Mouse (Mus musculus) lung, postnatal 10 days (tissue): Measurements from ENCODE around the gene Gatc.
"Not testable (repeated sequence)": the region's sequence is repeated elsewhere in the genome, so short reads cannot be mapped to it uniquely, and the experiment has no call there.

Experiments used
- DNase-seq: peaks from one replicate; pipeline ENCODE4 v3.0.0; 2021

The Gatc gene

DNA sequence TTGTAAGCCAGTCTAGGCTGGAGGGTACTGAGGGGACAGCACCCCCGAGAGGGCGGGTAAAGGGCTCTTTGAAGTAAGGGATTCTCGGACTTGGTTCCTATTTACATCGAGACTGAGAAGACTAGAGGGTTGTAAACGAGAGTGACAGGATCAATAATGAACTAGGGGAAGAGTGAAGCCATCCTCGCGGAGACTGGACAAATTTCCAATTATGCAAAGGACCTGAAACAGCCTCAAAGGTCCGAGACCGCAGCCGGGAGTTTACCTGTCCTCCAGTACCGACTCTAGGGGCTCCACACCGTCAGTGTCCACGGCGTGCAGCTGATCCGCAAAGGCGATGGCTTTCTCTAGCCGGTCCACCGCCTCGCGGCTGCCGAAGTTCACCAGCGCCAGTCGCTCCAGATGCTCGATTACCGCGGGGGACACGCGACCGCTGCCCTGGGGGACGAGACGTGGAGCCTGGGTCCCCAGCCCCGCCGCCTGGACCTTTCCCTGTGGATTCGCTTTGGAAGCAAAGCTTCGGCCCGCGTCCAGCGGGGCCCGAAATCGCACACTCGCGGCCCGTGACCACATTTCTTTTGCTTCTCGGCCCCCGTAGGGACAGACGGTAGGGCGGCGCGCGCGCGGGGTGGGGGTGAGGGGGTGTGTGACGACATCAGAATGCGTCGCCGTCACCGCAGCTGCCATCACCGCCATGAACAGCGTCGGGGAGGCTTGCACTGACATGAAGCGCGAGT lies at the start of gene Gatc, which contains the start of gene Triap1:
Gene Gatc, minus strand, starts transcription at position 602 of the 737 bp plus-strand sequence.
Gene Triap1, plus strand, starts transcription at position 649 of the 737 bp plus-strand sequence.
- peak; percentile 94 for DNase-seq

DNA sequence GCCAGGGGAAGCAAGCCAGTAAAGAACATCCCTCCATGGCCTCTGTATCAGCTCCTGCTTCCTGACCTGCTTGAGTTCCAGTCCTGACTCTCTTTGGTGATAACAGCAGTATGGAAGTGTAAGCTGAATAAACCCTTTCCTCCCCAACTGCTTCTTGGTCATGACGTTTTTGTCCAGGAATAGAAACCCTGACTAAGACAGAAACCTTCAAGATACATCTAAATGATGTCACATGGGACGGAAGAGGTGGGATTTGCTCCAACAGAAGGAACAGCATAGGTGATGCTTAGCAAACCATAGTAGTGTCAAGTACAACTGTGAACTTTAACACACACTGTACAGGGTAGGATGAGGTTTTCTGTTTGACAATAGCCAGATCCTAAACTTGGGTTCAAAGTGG lies 37.9 kb upstream of the Gatc start:
- DNase-seq: not testable (repeated sequence)

- DNase-seq: no peak
Observed at GRCm38 (mm10) chr5:115375436-115375835, 34.5 kb upstream of the Gatc start.

DNA sequence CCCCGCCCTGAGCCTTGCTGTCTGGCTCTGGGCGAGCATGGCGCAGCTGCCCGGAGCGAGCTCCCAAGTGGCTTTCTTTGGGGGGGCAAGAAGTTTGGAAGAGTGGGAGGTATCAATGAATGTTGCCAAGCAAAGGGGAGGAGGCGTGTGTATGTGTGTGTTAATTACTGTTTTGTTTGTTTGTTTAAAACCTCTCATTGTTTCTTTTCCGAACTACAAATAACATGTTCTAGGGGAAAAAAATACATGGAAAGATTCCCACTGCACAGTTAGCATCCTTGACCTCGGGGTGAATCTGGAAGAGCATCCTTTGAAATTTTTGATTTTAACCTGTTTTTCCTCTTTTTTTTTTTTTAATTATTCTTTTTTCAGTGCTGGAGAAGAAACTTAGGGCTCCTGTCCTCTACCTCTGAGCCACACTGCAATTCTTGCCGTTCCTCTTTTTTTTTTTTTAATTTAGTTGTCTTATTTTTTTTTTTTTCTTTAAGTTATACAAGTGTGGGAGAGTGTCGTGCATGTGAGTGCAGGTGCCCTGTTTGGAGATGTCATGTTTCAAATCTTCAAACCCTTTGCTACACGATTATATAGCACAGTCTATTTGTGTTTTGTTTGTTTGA lies 33.3 kb upstream of the Gatc start:
- no peak for DNase-seq

DNA sequence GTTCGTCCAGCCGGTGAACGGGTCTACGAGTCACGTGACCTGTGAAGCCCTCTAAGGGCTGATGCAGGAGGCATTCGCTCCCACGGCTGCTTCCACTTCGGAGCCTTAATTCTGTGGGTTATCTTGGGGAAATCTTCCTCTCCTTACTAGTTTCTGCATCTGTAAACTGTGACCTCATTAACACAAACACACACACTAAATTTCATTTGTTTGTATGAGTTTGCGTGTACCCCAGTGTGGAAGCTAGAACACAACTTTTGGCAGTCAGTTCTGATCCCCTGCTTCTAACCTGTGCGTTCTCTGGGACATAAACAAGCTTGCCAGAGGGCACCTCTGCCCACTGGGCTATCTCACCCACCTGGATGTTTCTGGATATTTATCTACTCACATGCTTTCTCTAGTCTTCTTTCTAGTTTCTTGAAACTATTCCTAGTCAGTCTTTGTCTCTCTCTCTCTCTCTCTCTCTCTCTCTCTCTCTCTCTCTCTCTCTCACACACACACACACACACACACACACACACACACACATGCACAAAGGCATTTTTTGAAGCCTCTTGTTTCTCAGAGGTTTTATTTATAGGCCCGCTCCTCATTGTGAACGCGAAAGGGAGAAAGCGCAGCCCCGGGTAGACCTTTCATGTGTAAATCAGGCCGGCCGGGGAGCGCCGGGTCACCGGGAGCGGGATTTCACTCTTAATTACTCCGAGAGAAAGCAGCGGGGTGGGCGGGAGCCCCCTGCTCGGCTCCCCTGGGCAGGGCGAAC lies 32.6 kb upstream of the Gatc start:
- no peak for DNase-seq

- no peak for DNase-seq
Observed at GRCm38 (mm10) chr5:115371736-115372135, 30.8 kb upstream of the Gatc start.

DNA sequence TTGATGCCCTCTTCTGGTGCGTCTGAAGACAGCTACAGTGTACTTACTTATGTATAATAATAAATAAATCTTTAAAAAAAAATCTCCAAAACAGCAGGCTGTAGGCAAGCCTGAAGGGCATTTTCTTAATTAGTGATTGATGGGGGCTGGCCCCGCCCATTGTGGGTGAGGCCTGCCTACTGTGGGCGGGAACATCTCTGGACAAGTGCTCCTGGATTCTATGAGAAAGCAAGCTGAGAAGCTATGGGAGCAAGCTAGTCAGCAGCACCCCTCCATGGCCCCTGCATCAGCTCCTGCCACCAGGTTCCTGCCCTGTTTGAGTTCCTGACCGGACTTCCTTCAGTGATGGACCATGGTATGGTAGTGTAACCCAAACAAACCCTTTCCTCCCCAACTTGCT lies 23.8 kb upstream of the Gatc start:
- no peak for DNase-seq

- DNase-seq: no peak
Observed at GRCm38 (mm10) chr5:115362819-115363714, 22.1 kb upstream of the Gatc start.

DNA sequence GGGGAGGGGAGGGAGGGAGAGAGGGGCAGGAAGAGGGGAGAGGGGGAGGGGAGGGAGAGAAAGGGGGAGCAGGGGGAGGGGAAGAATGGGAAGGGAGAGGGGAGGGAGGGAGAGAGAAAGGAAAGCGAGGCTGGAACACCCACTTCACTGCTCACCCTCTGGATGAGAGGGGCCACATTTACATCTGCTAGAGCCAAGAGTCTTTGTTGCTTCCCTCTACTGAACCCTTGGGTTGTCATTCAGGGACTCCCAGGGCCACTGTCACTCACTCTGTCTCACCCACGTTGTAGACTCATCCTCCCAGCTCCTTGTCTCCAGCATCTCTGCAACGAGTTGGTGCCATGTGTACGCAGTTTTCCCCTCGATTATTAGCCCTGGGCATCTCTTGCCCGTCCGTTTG lies 21.2 kb upstream of the Gatc start:
- no peak for DNase-seq

DNA sequence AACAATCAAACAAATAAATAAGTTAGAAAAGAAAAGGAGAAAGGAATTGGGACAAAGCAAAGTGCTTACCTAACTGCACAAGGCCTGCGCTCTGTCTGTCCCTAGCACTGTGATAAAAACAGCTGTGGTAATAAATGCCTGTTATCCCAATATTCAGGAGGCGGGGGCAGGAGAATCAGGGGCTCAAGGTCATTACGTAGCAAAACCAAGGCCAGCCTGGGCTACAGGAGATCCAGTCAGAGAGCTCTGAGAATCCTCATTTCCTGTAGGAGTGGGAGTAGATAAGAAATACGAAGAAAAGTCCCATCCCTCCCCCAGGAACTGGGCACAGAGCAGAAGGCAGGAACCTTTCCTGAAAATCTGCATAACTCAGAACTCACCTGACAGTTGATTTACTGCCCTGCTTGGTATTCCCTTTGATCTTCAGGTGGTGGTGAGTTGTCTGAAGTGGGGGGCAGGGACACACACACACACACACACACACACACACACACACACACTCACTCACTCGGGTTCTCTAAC lies 18.9 kb upstream of the Gatc start:
- no peak for DNase-seq

DNA sequence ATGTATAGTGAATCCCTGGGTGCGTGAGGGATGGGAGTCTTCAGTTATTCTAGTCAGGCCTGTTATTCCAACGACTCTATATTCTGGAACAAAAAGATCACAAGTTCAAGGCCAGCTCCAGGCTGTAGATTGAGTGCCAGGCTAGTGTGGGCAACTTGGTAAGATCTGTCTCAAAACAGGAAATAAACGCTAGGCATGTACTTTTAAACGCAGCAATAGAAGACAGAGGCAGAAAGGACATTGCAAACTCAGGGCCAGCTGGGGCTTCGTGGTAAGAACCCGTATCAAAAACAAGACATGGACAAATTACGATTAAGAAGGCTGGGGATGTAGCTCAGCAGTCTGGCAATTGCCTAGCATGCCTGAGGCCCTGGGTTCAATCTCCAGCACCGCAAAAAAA lies 18.5 kb upstream of the Gatc start:
- no peak for DNase-seq

DNA sequence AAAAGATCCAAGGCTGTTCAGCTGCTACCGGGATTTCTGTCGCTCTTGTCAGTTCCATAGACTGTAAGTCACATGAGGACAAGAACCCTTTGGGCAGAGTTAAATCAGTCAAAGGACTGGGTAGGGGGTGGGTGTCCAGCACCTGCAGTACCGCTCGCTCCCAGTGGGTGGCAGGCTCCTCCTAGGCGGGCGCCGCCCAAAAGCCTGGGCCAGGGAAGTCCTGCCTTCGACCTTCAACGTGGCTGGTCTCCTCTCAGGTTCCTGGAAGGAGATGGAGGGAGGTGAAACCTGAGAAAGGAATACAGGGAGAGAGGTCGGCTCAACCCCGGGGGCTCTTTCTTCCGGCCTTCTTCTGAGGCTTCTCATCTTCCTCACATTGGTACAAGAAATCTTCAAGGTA lies 17.9 kb upstream of the Gatc start:
- peak; percentile 92 for DNase-seq

- DNase-seq: no peak
Observed at GRCm38 (mm10) chr5:115355070-115355469, 14.1 kb upstream of the Gatc start.

- DNase-seq: no peak
Observed at GRCm38 (mm10) chr5:115351348-115351747, 10.4 kb upstream of the Gatc start.

DNA sequence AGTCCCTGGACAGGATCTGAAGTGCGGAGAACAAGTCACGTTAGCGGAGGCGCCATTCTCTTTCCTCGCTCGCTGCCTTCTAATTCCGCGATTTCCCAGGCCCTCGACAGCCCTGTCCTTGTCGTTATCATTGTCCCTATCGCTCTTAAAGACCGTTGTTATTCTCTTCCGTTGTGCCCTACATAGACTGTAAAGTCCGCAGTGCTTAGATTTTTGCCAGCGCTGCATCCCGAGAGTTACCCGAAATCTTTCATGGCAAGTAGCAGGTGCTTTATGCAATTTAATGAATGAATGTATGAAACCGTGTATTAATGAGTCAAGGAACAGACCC lies 8.2 kb upstream of the Gatc start:
- DNase-seq: no peak

DNA sequence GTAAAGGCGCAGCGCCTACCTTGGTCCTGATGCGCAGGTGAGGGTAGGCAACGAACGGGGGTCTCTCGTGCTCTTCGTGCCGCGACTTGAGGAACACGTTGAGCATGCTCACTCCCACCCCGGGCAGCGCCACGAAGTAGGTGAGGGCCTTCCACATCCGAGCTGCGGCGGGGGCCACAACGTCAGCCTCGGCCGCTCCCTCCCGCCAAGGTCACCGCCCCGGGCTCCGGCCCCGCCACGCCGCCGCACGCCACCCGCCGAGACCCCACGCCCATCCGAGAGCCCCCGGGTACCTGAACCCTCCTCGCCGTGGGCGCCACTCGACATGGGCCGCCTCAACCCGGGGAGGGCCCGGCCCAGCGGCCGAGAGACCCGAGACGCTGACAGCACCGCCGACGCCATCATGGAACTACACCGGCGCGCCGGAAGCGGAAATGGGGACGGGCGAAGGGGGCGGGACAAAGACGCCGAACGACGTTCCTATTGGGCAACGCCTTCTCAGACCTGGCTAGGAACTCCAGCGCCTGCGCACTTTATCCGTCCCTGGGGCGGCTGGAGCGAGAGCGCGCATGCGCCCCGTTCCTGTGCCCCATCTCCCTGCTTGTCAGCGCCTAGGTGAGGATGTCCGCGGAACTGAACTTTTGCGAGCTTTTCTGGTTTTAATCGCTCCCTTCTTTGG lies 7.7 kb upstream of the Gatc start, which contains the start of gene Cox6a1:
Gene Cox6a1, minus strand, starts transcription at position 436 of the 679 bp plus-strand sequence.
- peak; percentile 98 for DNase-seq

- DNase-seq: peak; percentile 88
Observed at GRCm38 (mm10) chr5:115347564-115347963, 6.6 kb upstream of the Gatc start.

GRCm38 (mm10) chr5:115341314-115342165 lies 562 bp upstream of the Gatc start:
- no peak for DNase-seq

DNA sequence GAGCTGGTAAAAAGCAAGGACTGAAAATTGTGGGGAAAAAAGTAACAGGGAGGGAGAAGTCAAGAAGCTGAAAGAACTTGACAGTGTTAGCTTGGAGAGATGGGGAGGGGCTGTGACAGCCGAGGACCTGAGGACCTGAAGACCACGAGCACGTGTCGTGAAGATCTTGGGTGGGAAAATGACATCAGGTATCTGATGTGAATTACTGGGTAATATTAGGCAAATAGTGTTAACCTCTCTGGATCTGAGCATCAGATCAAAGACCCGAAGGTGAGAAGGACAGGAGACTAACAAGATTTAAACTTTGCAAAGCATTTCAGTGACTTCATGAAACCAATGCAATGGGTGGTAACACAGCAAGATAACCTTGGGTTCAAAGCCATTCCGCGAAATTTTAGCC lies 971 bp downstream of the Gatc start:
- no peak for DNase-seq

DNA sequence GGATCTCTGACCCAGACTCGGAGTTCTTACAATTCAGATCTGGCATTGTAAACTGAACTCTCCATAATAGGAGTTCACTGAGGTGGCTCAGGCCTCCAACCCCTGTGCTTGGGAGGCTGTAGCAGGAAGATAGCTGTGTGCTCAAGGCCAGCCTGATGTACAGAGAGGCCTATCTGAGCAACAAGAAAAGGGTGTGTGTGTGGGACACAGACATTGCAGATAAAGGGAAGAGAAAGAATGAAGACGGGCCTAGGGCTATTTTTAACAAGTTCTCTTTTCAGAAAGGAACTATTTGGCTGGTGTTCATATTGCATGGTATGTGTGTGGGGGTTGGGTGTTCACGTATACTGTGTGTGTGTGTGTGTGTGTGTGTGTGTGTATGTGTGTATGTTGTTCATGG lies 7.4 kb downstream of the Gatc start:
- DNase-seq: no peak

- DNase-seq: no peak
Observed at GRCm38 (mm10) chr5:115330955-115331354, 10.0 kb downstream of the Gatc start.
